Mouse (Mus musculus) E14TG2a.4 (cell line): ENCODE data around the gene Rpgrip1.

Experiments
- CTCF ChIP-seq: conservative IDR thresholded peaks from 2 replicates; pipeline ENCODE4 v1.5.1; 2014; ENCODE audit warnings: low read length
- NANOG ChIP-seq: IDR thresholded peaks from 2 replicates; pipeline ENCODE4 v1.6.1; 2014; ENCODE audit warnings: borderline replicate concordance, low read length, mixed read lengths
- POU5F1 ChIP-seq: IDR thresholded peaks from 2 replicates; pipeline ENCODE4 v1.6.1; 2014; ENCODE audit warnings: low read length, borderline replicate concordance

- TF ChIP-seq CTCF, result no peak
- no peak for TF ChIP-seq POU5F1
- TF ChIP-seq NANOG, result no peak
These were observed 87.6 kb downstream of the Rpgrip1 start for GRCm38 (mm10) chr14:52198141-52198540.
